Mouse (Mus musculus) natural killer cell, adult 2 months (primary cell): ENCODE measurements around the gene Gm17428.
"Not testable (repeated sequence)": the region's sequence is repeated elsewhere in the genome, so short reads cannot be mapped to it uniquely, and the experiment has no call there.

Source experiments
- DNase-seq, 2 experiments: peaks; one replicate each; pipeline ENCODE4 v3.0.0; 2022; ENCODE audit warnings: low spot score in 2 of 2

Gene Gm17428

GRCm38 (mm10) chr14:54988882-54989281 is 12.1 kb downstream of the Gm17428 start:
- no peak for DNase-seq

GRCm38 (mm10) chr14:54989886-54990441 is 13.2 kb downstream of the Gm17428 start:
- no peak for DNase-seq

- no peak for DNase-seq
These were observed 15.5 kb downstream of the Gm17428 start for GRCm38 (mm10) chr14:54992196-54992595.

GRCm38 (mm10) chr14:54993636-54994035 is 16.9 kb downstream of the Gm17428 start:
- no peak for DNase-seq

GRCm38 (mm10) chr14:54994136-54994868 is 17.6 kb downstream of the Gm17428 start, which contains the start of gene Myh7:
Myh7 (minus strand) TSS chr14:54994626.
- DNase-seq = no peak

GRCm38 (mm10) chr14:54994869-54995186 is 18.1 kb downstream of the Gm17428 start:
- DNase-seq = no peak

GRCm38 (mm10) chr14:54995457-54996138 is 18.9 kb downstream of the Gm17428 start:
- DNase-seq = no peak

- DNase-seq = no peak
These were observed 20.1 kb downstream of the Gm17428 start for GRCm38 (mm10) chr14:54996793-54997192.

GRCm38 (mm10) chr14:54997297-54997696 is 20.6 kb downstream of the Gm17428 start:
- no peak for DNase-seq

GRCm38 (mm10) chr14:54998680-54999079 is 21.9 kb downstream of the Gm17428 start:
- DNase-seq = no peak

GRCm38 (mm10) chr14:54999868-55000267 is 23.1 kb downstream of the Gm17428 start:
- not testable (repeated sequence) for DNase-seq

GRCm38 (mm10) chr14:55000814-55001213 is 24.1 kb downstream of the Gm17428 start:
- DNase-seq = no peak

- DNase-seq = no peak
These were observed 24.7 kb downstream of the Gm17428 start for GRCm38 (mm10) chr14:55001446-55001845.

- no peak for DNase-seq
These were observed 25.4 kb downstream of the Gm17428 start for GRCm38 (mm10) chr14:55001938-55002686.

- no peak for DNase-seq
These were observed 26.0 kb downstream of the Gm17428 start for GRCm38 (mm10) chr14:55002687-55003120.

GRCm38 (mm10) chr14:55003878-55004855 is 27.4 kb downstream of the Gm17428 start:
- no peak for DNase-seq

- no peak for DNase-seq
These were observed 28.8 kb downstream of the Gm17428 start for GRCm38 (mm10) chr14:55005506-55005905.

- DNase-seq = no peak
These were observed 29.2 kb downstream of the Gm17428 start for GRCm38 (mm10) chr14:55005967-55006366.

GRCm38 (mm10) chr14:55006541-55006940 is 29.8 kb downstream of the Gm17428 start:
- no peak for DNase-seq

GRCm38 (mm10) chr14:55007120-55007908 is 30.6 kb downstream of the Gm17428 start:
- DNase-seq = no peak
